Mouse (Mus musculus): ENCODE measurements around the gene Ace. TPM values are rescaled to one million over a fixed set of nuclear protein-coding genes. Genes with fewer than 3 reads are reported as not detected.

The Ace gene
- polyA plus RNA-seq, 1 experiment: 14.6 TPM

DNA sequence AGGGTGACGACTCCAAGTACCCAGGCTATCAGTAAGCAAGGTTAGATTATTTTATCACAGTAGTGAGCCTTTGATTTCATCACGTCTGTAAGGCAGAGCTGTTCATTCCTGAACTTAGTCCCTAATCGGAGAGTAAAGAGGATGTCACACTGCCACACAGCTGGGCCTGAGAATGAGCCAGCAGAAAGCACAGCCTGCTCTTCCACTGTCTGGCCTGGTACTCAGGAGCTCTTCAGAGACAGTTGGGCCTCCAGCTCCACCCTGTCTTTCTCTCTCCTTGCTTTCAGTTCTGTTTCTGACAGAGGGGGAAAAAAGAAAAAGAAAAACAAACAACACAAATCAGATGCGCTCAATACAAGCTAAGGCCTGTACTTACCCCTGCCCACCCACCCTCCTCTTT is 1.5 kb upstream of the Ace start:
- WGBS: 79% methylated on average over 4 of the region's 4 CpGs
- Histone ChIP-seq H3K36me3 (ENCODE audit: control insufficient read depth, insufficient read depth, low read length) (no peaks in the 10 kb centered on the region), H3K27ac (ENCODE audit: insufficient read depth, low read length) (no peak overlapping the region), H3K4me3 (ENCODE audit: extremely low read depth, insufficient read depth, insufficient read length) (no peak overlapping the region), H3K4me1 (ENCODE audit: control insufficient read depth, insufficient read depth, insufficient read length) (peaks cover 6% of the 10 kb centered on the region; the same call in 1 of the 2 replicates), H3K27me3 (ENCODE audit: control insufficient read depth, insufficient read depth, low read length) (peaks cover 8% of the 10 kb centered on the region; the same call in 1 of the 2 replicates)
- DNase-seq (ENCODE audit: low read depth in 1 of 2, low spot score in 2 of 2): no peak
- TF ChIP-seq CTCF (IDR thresholded peaks at IDR 0.05; ENCODE audit: extremely low read depth, insufficient read depth, insufficient read length, insufficient replicate concordance): no peak
- TF ChIP-seq POLR2A (IDR thresholded peaks at IDR 0.05; ENCODE audit: low read depth, low read length): no peak

DNA sequence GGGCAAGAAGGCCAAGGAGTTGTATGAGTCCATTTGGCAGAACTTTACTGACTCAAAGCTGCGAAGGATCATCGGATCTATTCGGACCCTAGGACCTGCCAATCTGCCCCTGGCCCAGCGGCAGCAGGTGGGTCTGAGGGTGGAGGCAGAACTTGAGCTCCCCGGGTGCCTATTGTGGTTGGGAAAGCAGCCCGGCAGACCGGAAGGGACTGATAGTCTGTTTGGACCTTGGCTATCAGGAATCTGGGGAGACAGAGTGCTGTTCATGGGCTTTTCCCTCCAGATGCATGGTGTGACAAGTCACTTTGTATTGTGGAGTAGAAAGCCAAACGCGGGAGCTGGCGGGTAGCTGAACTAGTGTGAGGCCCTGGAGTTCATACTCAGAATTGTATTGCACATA is 1.2 kb downstream of the Ace start:
- Histone ChIP-seq H3K4me1 (ENCODE audit: control insufficient read depth, insufficient read depth, insufficient read length) (peaks cover 6% of the 10 kb centered on the region; the same call in 1 of the 2 replicates), H3K36me3 (ENCODE audit: control insufficient read depth, insufficient read depth, low read length) (no peaks in the 10 kb centered on the region), H3K27ac (ENCODE audit: insufficient read depth, low read length) (no peak overlapping the region), H3K4me3 (ENCODE audit: extremely low read depth, insufficient read depth, insufficient read length) (no peak overlapping the region), H3K27me3 (ENCODE audit: control insufficient read depth, insufficient read depth, low read length) (peaks cover 8% of the 10 kb centered on the region; the same call in 1 of the 2 replicates)
- WGBS: 50% methylated on average over 10 of the region's 10 CpGs
- TF ChIP-seq CTCF (IDR thresholded peaks at IDR 0.05; ENCODE audit: extremely low read depth, insufficient read depth, insufficient read length, insufficient replicate concordance): no peak
- TF ChIP-seq POLR2A (IDR thresholded peaks at IDR 0.05; ENCODE audit: low read depth, low read length): no peak
- no peak for DNase-seq (ENCODE audit: low read depth in 1 of 2, low spot score in 2 of 2)

DNA sequence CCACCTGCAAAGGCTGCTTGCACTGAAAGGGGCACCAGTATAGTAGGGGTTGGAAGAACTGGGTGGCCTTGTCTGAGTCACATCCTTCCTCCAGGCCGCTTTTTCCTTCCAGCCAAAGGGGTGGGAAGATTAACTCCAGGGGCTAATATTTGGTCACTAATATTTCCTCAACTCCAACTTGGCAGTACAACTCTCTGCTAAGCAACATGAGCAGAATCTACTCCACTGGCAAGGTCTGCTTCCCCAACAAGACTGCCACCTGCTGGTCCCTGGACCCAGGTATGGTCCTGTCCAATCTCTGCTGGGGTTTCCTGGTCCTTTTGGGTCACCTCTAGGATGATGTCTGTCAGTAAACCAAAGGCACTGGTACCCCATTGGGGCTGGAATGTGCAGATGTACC is 1.8 kb downstream of the Ace start:
- Histone ChIP-seq H3K4me1 (ENCODE audit: control insufficient read depth, insufficient read depth, insufficient read length) (peaks cover 6% of the 10 kb centered on the region; the same call in 1 of the 2 replicates), H3K36me3 (ENCODE audit: control insufficient read depth, insufficient read depth, low read length) (no peaks in the 10 kb centered on the region), H3K4me3 (ENCODE audit: extremely low read depth, insufficient read depth, insufficient read length) (no peak overlapping the region), H3K27me3 (ENCODE audit: control insufficient read depth, insufficient read depth, low read length) (peaks cover 8% of the 10 kb centered on the region; the same call in 1 of the 2 replicates), H3K27ac (ENCODE audit: insufficient read depth, low read length) (no peak overlapping the region)
- WGBS: 33% methylated on average over 1 of the region's 1 CpGs
- TF ChIP-seq CTCF (IDR thresholded peaks at IDR 0.05; ENCODE audit: extremely low read depth, insufficient read depth, insufficient read length, insufficient replicate concordance) (peak; percentile 19; the same call in 1 of the 2 replicates), POLR2A (IDR thresholded peaks at IDR 0.05; ENCODE audit: low read depth, low read length) (no peak)
- peak in 1 of 2 experiments; percentile 17 for DNase-seq (ENCODE audit: low read depth in 1 of 2, low spot score in 2 of 2)

DNA sequence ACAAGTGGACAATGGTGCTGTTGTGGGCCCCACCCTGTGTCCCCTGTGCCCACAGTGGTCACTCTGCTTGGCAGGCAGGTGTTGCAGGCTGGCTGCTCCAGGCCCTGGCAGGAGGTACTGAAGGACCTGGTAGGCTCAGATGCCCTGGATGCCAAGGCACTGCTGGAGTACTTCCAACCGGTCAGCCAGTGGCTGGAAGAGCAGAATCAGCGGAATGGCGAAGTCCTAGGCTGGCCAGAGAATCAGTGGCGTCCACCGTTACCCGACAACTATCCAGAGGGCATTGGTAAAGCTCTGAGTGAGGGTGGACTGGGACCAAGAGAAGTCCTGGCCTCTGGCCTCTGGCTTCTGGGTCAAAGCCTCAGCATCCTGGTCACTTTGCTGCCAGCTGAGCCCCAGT is 6.8 kb downstream of the Ace start:
- Histone ChIP-seq H3K4me3 (ENCODE audit: extremely low read depth, insufficient read depth, insufficient read length) (no peak overlapping the region), H3K36me3 (ENCODE audit: control insufficient read depth, insufficient read depth, low read length) (no peaks in the 10 kb centered on the region), H3K4me1 (ENCODE audit: control insufficient read depth, insufficient read depth, insufficient read length) (no peaks in the 10 kb centered on the region), H3K27ac (ENCODE audit: insufficient read depth, low read length) (no peak overlapping the region), H3K27me3 (ENCODE audit: control insufficient read depth, insufficient read depth, low read length) (no peaks in the 10 kb centered on the region)
- no peak for DNase-seq (ENCODE audit: low read depth in 1 of 2, low spot score in 2 of 2)
- 94% methylated on average over 6 of the region's 6 CpGs for WGBS
- no peak for TF ChIP-seq CTCF (IDR thresholded peaks at IDR 0.05; ENCODE audit: extremely low read depth, insufficient read depth, insufficient read length, insufficient replicate concordance)
- TF ChIP-seq POLR2A (IDR thresholded peaks at IDR 0.05; ENCODE audit: low read depth, low read length): no peak

DNA sequence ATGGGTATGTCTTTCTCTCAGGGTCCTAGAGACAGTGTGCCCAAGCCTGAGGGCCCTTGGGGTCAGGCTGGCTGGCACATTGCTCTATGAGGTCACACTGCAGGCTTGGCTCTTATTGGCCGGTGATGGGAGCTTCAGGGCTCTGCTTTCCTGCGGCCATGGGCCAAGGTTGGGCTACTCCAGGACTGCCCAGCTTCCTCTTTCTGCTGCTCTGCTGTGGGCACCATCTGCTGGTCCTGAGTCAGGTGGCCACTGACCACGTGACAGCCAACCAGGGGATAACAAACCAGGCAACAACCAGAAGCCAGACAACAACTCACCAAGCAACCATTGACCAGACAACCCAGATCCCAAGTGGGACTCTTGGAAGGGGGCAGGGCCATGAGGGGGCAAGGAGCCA is 7.3 kb downstream of the Ace start:
- no peak overlapping the region for H3K4me3 ChIP-seq (ENCODE audit: extremely low read depth, insufficient read depth, insufficient read length)
- H3K27me3 ChIP-seq (ENCODE audit: control insufficient read depth, insufficient read depth, low read length): no peaks in the 10 kb centered on the region
- no peak overlapping the region for H3K27ac ChIP-seq (ENCODE audit: insufficient read depth, low read length)
- no peak for DNase-seq (ENCODE audit: low read depth in 1 of 2, low spot score in 2 of 2)
- TF ChIP-seq CTCF (IDR thresholded peaks at IDR 0.05; ENCODE audit: extremely low read depth, insufficient read depth, insufficient read length, insufficient replicate concordance) (no peak), POLR2A (IDR thresholded peaks at IDR 0.05; ENCODE audit: low read depth, low read length) (no peak)
- WGBS: 51% methylated on average over 3 of the region's 3 CpGs
- H3K4me1 ChIP-seq (ENCODE audit: control insufficient read depth, insufficient read depth, insufficient read length): no peaks in the 10 kb centered on the region
- H3K36me3 ChIP-seq (ENCODE audit: control insufficient read depth, insufficient read depth, low read length): no peaks in the 10 kb centered on the region

DNA sequence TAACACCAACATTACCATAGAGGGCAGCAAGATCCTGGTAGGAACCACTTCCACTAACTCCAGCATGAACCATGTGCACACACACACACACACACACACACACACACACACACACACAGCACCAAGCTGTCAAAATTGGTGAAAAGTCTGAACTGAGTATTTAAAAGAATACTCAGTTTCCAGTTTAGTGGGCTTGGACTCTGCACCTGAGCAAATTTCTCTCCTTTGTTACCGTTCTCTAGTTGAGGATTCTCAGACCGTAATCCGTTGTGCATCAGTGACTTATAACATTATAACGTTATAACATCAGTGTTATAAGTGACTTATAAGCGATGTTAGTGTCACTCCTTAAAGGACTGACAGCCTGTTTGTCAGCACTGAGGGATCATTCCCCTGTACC is 7.9 kb downstream of the Ace start:
- no peak overlapping the region for H3K27ac ChIP-seq (ENCODE audit: insufficient read depth, low read length)
- DNase-seq (ENCODE audit: low read depth in 1 of 2, low spot score in 2 of 2): no peak
- 92% methylated on average over 5 of the region's 5 CpGs for WGBS
- no peaks in the 10 kb centered on the region for H3K36me3 ChIP-seq (ENCODE audit: control insufficient read depth, insufficient read depth, low read length)
- no peak overlapping the region for H3K4me3 ChIP-seq (ENCODE audit: extremely low read depth, insufficient read depth, insufficient read length)
- no peaks in the 10 kb centered on the region for H3K27me3 ChIP-seq (ENCODE audit: control insufficient read depth, insufficient read depth, low read length)
- TF ChIP-seq POLR2A (IDR thresholded peaks at IDR 0.05; ENCODE audit: low read depth, low read length) (no peak), CTCF (IDR thresholded peaks at IDR 0.05; ENCODE audit: extremely low read depth, insufficient read depth, insufficient read length, insufficient replicate concordance) (no peak)
- no peaks in the 10 kb centered on the region for H3K4me1 ChIP-seq (ENCODE audit: control insufficient read depth, insufficient read depth, insufficient read length)

DNA sequence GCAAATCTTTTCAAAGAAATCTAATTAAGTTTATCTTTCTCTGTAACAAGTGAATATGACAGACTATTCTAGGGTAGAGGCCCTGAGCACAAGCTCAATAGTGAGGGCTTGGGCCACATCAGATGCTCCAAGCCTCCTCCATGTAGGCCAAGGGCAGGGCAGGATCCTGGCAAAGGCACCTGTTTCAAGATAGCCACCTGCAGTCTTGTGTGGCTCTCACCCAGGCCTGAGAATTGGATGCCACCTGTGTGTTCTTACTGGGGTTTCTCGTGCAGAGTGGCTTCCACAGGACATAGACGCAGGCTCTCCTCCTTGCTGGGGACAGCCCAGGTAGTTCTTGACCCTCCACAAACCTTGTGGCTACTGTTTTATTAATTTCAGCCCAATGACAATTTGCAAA is 10.5 kb downstream of the Ace start:
- no peak overlapping the region for H3K4me3 ChIP-seq (ENCODE audit: extremely low read depth, insufficient read depth, insufficient read length)
- WGBS: 74% methylated on average over 2 of the region's 2 CpGs
- no peak overlapping the region for H3K27ac ChIP-seq (ENCODE audit: insufficient read depth, low read length)

More for the DNA sequence above, 10.5 kb downstream of the Ace start:
- no peaks in the 10 kb centered on the region for H3K27me3 ChIP-seq (ENCODE audit: control insufficient read depth, insufficient read depth, low read length)
- H3K4me1 ChIP-seq (ENCODE audit: control insufficient read depth, insufficient read depth, insufficient read length): no peaks in the 10 kb centered on the region
- TF ChIP-seq CTCF (IDR thresholded peaks at IDR 0.05; ENCODE audit: extremely low read depth, insufficient read depth, insufficient read length, insufficient replicate concordance) (no peak), POLR2A (IDR thresholded peaks at IDR 0.05; ENCODE audit: low read depth, low read length) (no peak)
- no peaks in the 10 kb centered on the region for H3K36me3 ChIP-seq (ENCODE audit: control insufficient read depth, insufficient read depth, low read length)
- DNase-seq (ENCODE audit: low read depth in 1 of 2, low spot score in 2 of 2): no peak

Data from spleen, adult 2 months (tissue).